25 mouse cellular contexts compared by ENCODE assay signal in the genomic region with DNA sequence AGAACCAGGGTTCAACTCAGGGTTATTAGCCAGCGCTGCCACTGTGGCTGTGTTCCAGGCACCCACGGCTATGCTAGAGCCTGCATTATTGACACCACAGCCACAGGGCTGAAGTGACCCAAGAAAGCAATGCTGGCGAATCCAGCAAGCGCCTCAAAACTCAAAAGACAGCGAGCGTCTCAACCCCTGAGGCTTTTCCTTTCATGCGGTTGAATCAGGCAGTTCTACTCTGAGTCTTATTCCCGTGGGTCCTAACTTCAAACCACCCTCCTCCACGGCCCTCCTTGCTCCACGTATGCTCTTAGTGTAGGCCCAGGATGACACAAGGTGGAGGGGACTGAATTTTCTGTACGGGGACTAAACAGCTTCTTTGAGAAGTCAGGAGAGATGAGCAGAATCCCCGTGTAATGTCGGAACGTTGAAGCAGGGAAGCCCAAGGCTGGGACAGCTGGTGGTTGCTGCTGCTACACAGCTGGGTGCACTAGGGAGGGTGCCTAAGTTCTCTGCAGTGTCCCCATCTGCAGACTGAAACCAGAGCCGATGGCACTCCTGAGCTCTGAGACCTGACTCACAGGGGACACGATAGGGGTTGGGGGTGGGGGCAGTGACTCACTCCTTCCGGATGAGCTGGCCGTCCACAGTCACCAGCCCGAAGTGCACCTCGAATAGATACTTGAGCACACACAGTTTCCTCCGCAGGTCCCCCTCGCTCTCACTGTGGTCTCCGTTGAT. TPM values are rescaled to one million over a fixed set of nuclear protein-coding genes. Genes with fewer than 3 reads are reported as not detected.
A peak's percentile ranks its signal among the peaks of the same experiment; 100 is the strongest.
DNase-seq lines count a peak whose midpoint lies in the region; ATAC-seq and TF ChIP-seq lines count a peak whose summit lies in the region.
"Had no signal": no experiment of that assay in that cellular context is flagged by ENCODE, and none has a peak within 500 bp of the region (broad histone marks: within the 10 kb centered on the region; RNA-seq: fewer than 3 reads in every experiment).

No protein-coding gene starts in this region.

- H3K27ac ChIP-seq in kidney, embryonic 15.5 days = no peak overlapping the region
- H3K27ac ChIP-seq in CH12.LX (ENCODE audit: insufficient read depth, low read depth) = peak overlapping the region; percentile 55
- H3K27ac ChIP-seq in hindbrain, embryonic 12.5 days = no peak overlapping the region
- H3K27ac ChIP-seq: embryonic facial prominence, embryonic 12.5 days; forebrain, embryonic 15.5 days; hindbrain, embryonic 15.5 days; intestine, embryonic 15.5 days; left cerebral cortex, adult 2 months; limb, embryonic 10.5 days; neural tube, embryonic 15.5 days had no signal

- TF ChIP-seq RAD21 in CH12.LX (IDR thresholded peaks at IDR 0.05; ENCODE audit: low read depth, low read length) = no peak

- 0 out of 2 replicates have a peak, but pooled peaks have one; percentile 26 for TF ChIP-seq POLR2A in CH12.LX (IDR thresholded peaks at IDR 0.05; ENCODE audit: low read depth, low read length)

- no peak for DNase-seq in kidney, adult 9 months
- peak; percentile 85 for DNase-seq in CH12.LX (ENCODE audit: extremely low read depth)
- DNase-seq in adrenal gland, postnatal 10 days = peak; percentile 75
- DNase-seq in frontal cortex, postnatal 14 days (ENCODE audit: low spot score in 2 of 2) = no peak
- no peak for DNase-seq in heart, adult 9 months (ENCODE audit: low spot score in 2 of 2)
- DNase-seq: cerebellum, adult 8-10 months; gastrocnemius, postnatal 36 days; layer of hippocampus, adult 9-11 months; liver, postnatal 0 days; lung, postnatal 14 days; midbrain, embryonic 14.5 days; right cerebral cortex, postnatal 14 days; thymus, adult 2 months had no signal

- no peak overlapping the region for H3K4me3 ChIP-seq in kidney, embryonic 15.5 days (replicated peaks)
- H3K4me3 ChIP-seq in CH12.LX (replicated peaks in 1 of 3; ENCODE audit: low read depth in 2 of 3, low read length in 2 of 3, poor library complexity in 1 of 3) = no peak overlapping the region
- no peak overlapping the region for H3K4me3 ChIP-seq in hindbrain, embryonic 12.5 days
- H3K4me3 ChIP-seq: embryonic facial prominence, embryonic 12.5 days; forebrain, embryonic 15.5 days; heart, embryonic 12.5 days; hindbrain, embryonic 15.5 days; intestine, embryonic 15.5 days; left cerebral cortex, adult 2 months; limb, embryonic 10.5 days; neural tube, embryonic 15.5 days had no signal

- H3K36me3 ChIP-seq in kidney, embryonic 15.5 days = 0 out of 2 replicates have a peak, but pooled peaks cover 4% of the 10 kb centered on the region
- peaks cover 39 to 73% of the 10 kb centered on the region in 2 experiments for H3K36me3 ChIP-seq in CH12.LX (replicated peaks in 1 of 2; ENCODE audit: control insufficient read depth in 1 of 2, insufficient read depth in 1 of 2, low read length in 1 of 2)
- peaks cover 4% of the 10 kb centered on the region; the same call in 1 of the 2 replicates for H3K36me3 ChIP-seq in hindbrain, embryonic 12.5 days
- H3K36me3 ChIP-seq: forebrain, embryonic 15.5 days; intestine, embryonic 15.5 days had no signal

- H3K27me3 ChIP-seq in kidney, embryonic 15.5 days = no peaks in the 10 kb centered on the region
- H3K27me3 ChIP-seq in CH12.LX (replicated peaks) = no peaks in the 10 kb centered on the region
- no peaks in the 10 kb centered on the region for H3K27me3 ChIP-seq in hindbrain, embryonic 12.5 days
- H3K27me3 ChIP-seq: embryonic facial prominence, embryonic 12.5 days; forebrain, embryonic 15.5 days; heart, embryonic 12.5 days; hindbrain, embryonic 15.5 days; intestine, embryonic 15.5 days; neural tube, embryonic 15.5 days had no signal

- no peaks in the 10 kb centered on the region for H3K79me2 ChIP-seq in CH12.LX (replicated peaks; ENCODE audit: control insufficient read depth, extremely low read depth, insufficient read depth, poor library complexity, severe bottlenecking)

- TF ChIP-seq EP300 in CH12.LX (IDR thresholded peaks at IDR 0.05; ENCODE audit: low read length) = peak; percentile 61

- H3K9me3 ChIP-seq in kidney, embryonic 15.5 days (replicated peaks) = no peaks in the 10 kb centered on the region
- H3K9me3 ChIP-seq in CH12.LX (replicated peaks; ENCODE audit: low read length) = no peaks in the 10 kb centered on the region
- no peaks in the 10 kb centered on the region for H3K9me3 ChIP-seq in hindbrain, embryonic 12.5 days (replicated peaks)
- H3K9me3 ChIP-seq: embryonic facial prominence, embryonic 12.5 days; forebrain, embryonic 15.5 days; G1E; heart, embryonic 12.5 days; hindbrain, embryonic 15.5 days; intestine, embryonic 15.5 days; limb, embryonic 10.5 days; neural tube, embryonic 15.5 days had no signal

- dilution Hi-C loops in CH12.LX (cut with MboI; ENCODE audit: extremely low pct_ligation_motif_present, extremely low pct_unique_long_range_greater_than_20kb, low sequenced_read_pairs) = no loop called here

- in situ Hi-C loops in CH12.LX (cut with MboI; ENCODE audit: low pct_ligation_motif_present, low pct_unique_long_range_greater_than_20kb, low sequenced_read_pairs) = no loop called here

- no peak overlapping the region for H3K4me2 ChIP-seq in kidney, embryonic 15.5 days
- peak overlapping the region; percentile 42 for H3K4me2 ChIP-seq in CH12.LX (ENCODE audit: insufficient read depth, low read depth, poor library complexity, severe bottlenecking)
- no peak overlapping the region for H3K4me2 ChIP-seq in hindbrain, embryonic 12.5 days (replicated peaks)
- H3K4me2 ChIP-seq: embryonic facial prominence, embryonic 12.5 days; forebrain, embryonic 15.5 days; heart, embryonic 12.5 days; hindbrain, embryonic 15.5 days; intestine, embryonic 15.5 days; neural tube, embryonic 15.5 days had no signal

- H3K4me1 ChIP-seq in kidney, embryonic 15.5 days = peaks cover 10% of the 10 kb centered on the region
- peaks cover 10 to 27% of the 10 kb centered on the region in 2 experiments for H3K4me1 ChIP-seq in CH12.LX (ENCODE audit: control insufficient read depth in 1 of 2, insufficient read depth in 2 of 2)
- H3K4me1 ChIP-seq in hindbrain, embryonic 12.5 days = 0 out of 2 replicates have a peak, but pooled peaks cover 4% of the 10 kb centered on the region
- H3K4me1 ChIP-seq: embryonic facial prominence, embryonic 12.5 days; forebrain, embryonic 15.5 days; hindbrain, embryonic 15.5 days; intestine, embryonic 15.5 days; neural tube, embryonic 15.5 days had no signal

- H3K9ac ChIP-seq in kidney, embryonic 15.5 days = no peak overlapping the region
- no peak overlapping the region for H3K9ac ChIP-seq in CH12.LX (ENCODE audit: insufficient read depth, low read depth)
- no peak overlapping the region for H3K9ac ChIP-seq in hindbrain, embryonic 12.5 days
- H3K9ac ChIP-seq: embryonic facial prominence, embryonic 12.5 days; forebrain, embryonic 15.5 days; heart, embryonic 12.5 days; hindbrain, embryonic 15.5 days; intestine, embryonic 15.5 days; liver, postnatal 0 days; neural tube, embryonic 15.5 days had no signal

- peak; percentile 41; the same call in 1 of the 2 replicates for ATAC-seq in kidney, embryonic 15.5 days (replicated peaks; ENCODE audit: low FRiP score)
- no peak for ATAC-seq in hindbrain, embryonic 12.5 days (ENCODE audit: low FRiP score)
- ATAC-seq: CD4-positive, CD25-positive, alpha-beta regulatory T cell, adult 4 months; forebrain, embryonic 15.5 days; intestine, embryonic 15.5 days; liver, postnatal 0 days had no signal

- no peak for TF ChIP-seq CTCF in CH12.LX (conservative IDR thresholded peaks at IDR 0.05 in 1 of 2, IDR thresholded peaks at IDR 0.05 in 1 of 2; ENCODE audit: low read depth in 2 of 2, low read length in 2 of 2)

- WGBS in kidney, embryonic 15.5 days = 69% methylated on average over 23 of the region's 23 CpGs
- WGBS in hindbrain, embryonic 12.5 days = 83% methylated on average over 23 of the region's 23 CpGs

TF ChIP-seq in CH12.LX, 34 proteins besides CTCF, POLR2A, EP300 and RAD21 (continues in another document):
- TF ChIP-seq JUND (conservative IDR thresholded peaks at IDR 0.05; ENCODE audit: low read depth, low read length) (peak; percentile 59), E2F4 (IDR thresholded peaks at IDR 0.05; ENCODE audit: insufficient replicate concordance, low read depth, low read length) (no peak), TBP (conservative IDR thresholded peaks at IDR 0.05; ENCODE audit: low read depth, low read length) (no peak), ELF1 (IDR thresholded peaks at IDR 0.05; ENCODE audit: low read depth, low read length) (peak; percentile 28; the same call in 1 of the 2 replicates), GABPA (IDR thresholded peaks at IDR 0.05; ENCODE audit: insufficient replicate concordance, low read depth, low read length) (no peak), ETS1 (conservative IDR thresholded peaks at IDR 0.05; ENCODE audit: low read depth, low read length) (peak; percentile 91), MYC (IDR thresholded peaks at IDR 0.05; ENCODE audit: low read depth, low read length) (0 out of 2 replicates have a peak, but pooled peaks have one; percentile 19), NELFE (IDR thresholded peaks at IDR 0.05; ENCODE audit: low read depth, low read length) (0 out of 2 replicates have a peak, but pooled peaks have one; percentile 31), MEF2A (IDR thresholded peaks at IDR 0.05; ENCODE audit: borderline replicate concordance, low read depth, low read length) (peak; percentile 5; the same call in 1 of the 2 replicates), MXI1 (IDR thresholded peaks at IDR 0.05; ENCODE audit: low read depth, low read length) (0 out of 2 replicates have a peak, but pooled peaks have one; percentile 39), MAZ (IDR thresholded peaks at IDR 0.05; ENCODE audit: low read depth, low read length) (peak; percentile 79), HCFC1 (IDR thresholded peaks at IDR 0.05; ENCODE audit: low read depth, low read length) (no peak), SIN3A (IDR thresholded peaks at IDR 0.05; ENCODE audit: low read length) (peak; percentile 70; the same call in 1 of the 2 replicates), ZNF384 (IDR thresholded peaks at IDR 0.05; ENCODE audit: low read depth, low read length) (no peak)

RNA-seq across cellular contexts. Expression of a gene that starts 9.5 kb away (rescaled TPM):
- 14.7 and 14.8 TPM in 2 replicates for polyA plus RNA-seq in kidney, embryonic 15.5 days (2015; fragmentation: Nextera tagmentation; extraction: Ambion mirVana)
- total RNA-seq in CH12.LX (2012; rRNA removed) = 21.8 and 29.7 TPM in 2 replicates
- total RNA-seq in CH12.LX (2014; rRNA removed) = 16.0 and 17.7 TPM in 2 replicates
- polyA plus RNA-seq in CH12.LX (2012; ENCODE audit: insufficient read length, low read depth) = 21.4 and 22.6 TPM in 2 replicates
- 10 to 100 TPM; 13.9 to 15.9 TPM for total RNA-seq in adrenal gland, postnatal 10 days (2021)
- 16.6 and 16.9 TPM in 2 replicates for polyA plus RNA-seq in hindbrain, embryonic 12.5 days (2016; fragmentation: Nextera tagmentation; extraction: Ambion mirVana)

RNA-seq across cellular contexts. Expression of a gene that starts 17.7 kb away (rescaled TPM):
- 5.5 and 6.4 TPM in 2 replicates for polyA plus RNA-seq in kidney, embryonic 15.5 days (2015; fragmentation: Nextera tagmentation; extraction: Ambion mirVana)
- total RNA-seq in CH12.LX (2012; rRNA removed) (not detected in 2 replicates), CH12.LX (2014; rRNA removed) (0.18 TPM in 1 of 2 replicates, not detected in the other)
- polyA plus RNA-seq in CH12.LX (2012; ENCODE audit: insufficient read length, low read depth) = 0.10 TPM in 1 of 2 replicates, not detected in the other
- total RNA-seq in adrenal gland, postnatal 10 days (2021) = 10 to 100 TPM; 15.8 to 23.5 TPM
- 1.2 and 1.7 TPM in 2 replicates for polyA plus RNA-seq in hindbrain, embryonic 12.5 days (2016; fragmentation: Nextera tagmentation; extraction: Ambion mirVana)

Comparison
In these comparisons a context has a peak if more than half of its experiments do, and no peak if none do; other contexts are left out.
1. DNase-seq: peak in CH12.LX (single experiment) and adrenal gland, postnatal 10 days (single experiment); none in kidney, adult 9 months (single experiment), frontal cortex, postnatal 14 days (0 of 2) and heart, adult 9 months (0 of 2).